Mouse (Mus musculus): ENCODE data around the gene 4430402I18Rik.

- TF ChIP-seq CTCF (IDR thresholded peaks at IDR 0.05; ENCODE audit: borderline replicate concordance, control insufficient read depth, extremely low read depth, insufficient read depth, low read length, poor library complexity) = no peak
- no peak for TF ChIP-seq POLR2A (IDR thresholded peaks at IDR 0.05; ENCODE audit: control insufficient read depth, extremely low read depth, insufficient read depth, low read length, poor library complexity)
These were observed 1.6 kb upstream of the 4430402I18Rik start for GRCm38 (mm10) chr19:28969231-28969630.

Data from thymus, adult 2 months (tissue).